Mouse (Mus musculus): ENCODE data around the gene Prdx6.

Gene Prdx6

GRCm38 (mm10) chr1:161250604-161251416 is at the start of gene Prdx6:
Gene Prdx6, minus strand, starts transcription at chr1:161251219.
- in situ Hi-C loops (cut with MboI; ENCODE audit: low sequenced_read_pairs), result no loop called here

GRCm38 (mm10) chr1:161288256-161288655 is 37.2 kb upstream of the Prdx6 start:
- in situ Hi-C loops (cut with MboI; ENCODE audit: low sequenced_read_pairs), result no loop called here

DNA sequence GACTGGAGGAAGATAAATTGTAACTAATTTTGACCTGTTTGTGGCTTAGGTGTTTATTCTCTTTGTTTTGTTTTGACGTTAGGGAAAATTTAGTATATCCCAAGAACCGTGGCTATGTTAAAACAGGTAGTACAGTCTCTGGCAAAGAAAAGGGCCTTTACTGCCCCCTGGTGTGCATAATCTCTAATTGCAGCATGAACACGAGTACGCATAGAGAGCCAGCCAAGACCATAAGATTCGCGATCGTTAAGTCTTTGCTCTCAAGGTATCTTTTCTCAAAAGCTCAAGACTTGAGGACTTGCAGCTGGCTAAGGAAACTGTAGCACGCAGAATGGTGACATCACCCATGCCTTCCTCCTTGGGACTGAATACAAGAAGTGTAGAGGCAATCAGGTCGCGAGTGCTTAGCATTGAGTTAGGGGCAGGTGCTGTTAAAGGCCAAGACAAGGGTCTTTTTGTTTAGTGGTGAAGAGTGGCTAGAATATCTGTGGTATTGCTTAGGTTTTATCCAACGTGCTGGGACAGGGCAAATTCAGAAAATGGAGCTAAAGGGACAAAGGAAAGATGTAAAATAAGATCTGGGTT is 35.8 kb upstream of the Prdx6 start:
- in situ Hi-C loops (cut with MboI; ENCODE audit: low sequenced_read_pairs), result no loop called here

- in situ Hi-C loops (cut with MboI; ENCODE audit: low sequenced_read_pairs), result no loop called here
Measured at GRCm38 (mm10) chr1:161281054-161281688, 30.2 kb upstream of the Prdx6 start.

GRCm38 (mm10) chr1:161279244-161279908 is 28.4 kb upstream of the Prdx6 start:
- in situ Hi-C loops (cut with MboI; ENCODE audit: low sequenced_read_pairs), result no loop called here

GRCm38 (mm10) chr1:161273486-161273885 is 22.5 kb upstream of the Prdx6 start:
- in situ Hi-C loops (cut with MboI; ENCODE audit: low sequenced_read_pairs), result no loop called here

DNA sequence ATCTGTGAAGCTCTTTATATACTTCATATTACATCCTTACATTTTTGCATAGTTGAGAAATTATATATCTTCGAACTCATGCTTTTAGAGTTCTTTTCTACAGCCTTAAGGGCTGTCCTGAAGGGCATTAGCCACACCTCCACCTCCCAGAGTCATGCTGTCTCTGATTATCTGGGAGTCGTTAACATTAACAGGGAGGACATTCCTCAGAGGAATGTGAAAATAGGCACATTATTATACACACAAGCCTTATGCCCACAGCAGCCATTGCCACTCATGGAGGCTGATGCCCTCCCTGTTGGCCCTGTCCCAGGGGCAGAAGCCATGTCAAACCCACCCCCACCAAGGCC is 20.4 kb upstream of the Prdx6 start:
- in situ Hi-C loops (cut with MboI; ENCODE audit: low sequenced_read_pairs), result no loop called here

DNA sequence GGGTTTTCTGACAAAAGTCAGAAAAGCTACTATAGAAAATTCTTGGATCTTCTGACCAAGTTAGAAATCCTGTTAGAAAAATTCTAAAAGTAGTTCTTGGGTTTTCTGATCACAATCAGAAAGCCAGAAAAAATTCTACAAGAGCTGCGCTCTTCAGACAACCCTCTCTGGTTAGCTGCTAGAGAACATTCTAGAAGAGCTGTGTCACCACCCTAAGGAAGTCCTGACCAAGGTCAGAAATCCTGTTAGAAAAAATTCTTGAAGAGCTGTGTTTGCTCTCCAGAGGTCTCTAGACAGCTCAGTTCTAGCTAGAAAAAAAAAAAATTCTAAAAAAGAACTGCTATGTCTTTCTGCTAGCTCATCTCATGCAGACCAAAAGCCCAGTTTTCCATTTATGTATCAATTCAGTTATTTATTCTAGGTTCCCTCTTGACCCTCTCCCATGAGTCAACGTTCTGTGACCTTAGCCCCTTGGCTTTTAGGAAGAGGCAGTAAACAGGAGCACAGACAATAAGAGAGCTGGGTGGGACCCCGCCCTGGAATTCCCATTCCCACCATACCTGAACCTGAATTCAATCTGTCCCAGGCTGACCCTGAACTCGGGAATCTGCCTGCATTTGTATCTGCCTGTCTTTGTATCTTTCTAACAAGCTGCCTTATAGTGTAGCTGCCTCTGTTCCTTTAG is 19.9 kb upstream of the Prdx6 start:
- in situ Hi-C loops (cut with MboI; ENCODE audit: low sequenced_read_pairs), result no loop called here

GRCm38 (mm10) chr1:161269346-161269745 is 18.3 kb upstream of the Prdx6 start:
- in situ Hi-C loops (cut with MboI; ENCODE audit: low sequenced_read_pairs), result no loop called here

- in situ Hi-C loops (cut with MboI; ENCODE audit: low sequenced_read_pairs), result no loop called here
Measured at GRCm38 (mm10) chr1:161268884-161269283, 17.9 kb upstream of the Prdx6 start.

DNA sequence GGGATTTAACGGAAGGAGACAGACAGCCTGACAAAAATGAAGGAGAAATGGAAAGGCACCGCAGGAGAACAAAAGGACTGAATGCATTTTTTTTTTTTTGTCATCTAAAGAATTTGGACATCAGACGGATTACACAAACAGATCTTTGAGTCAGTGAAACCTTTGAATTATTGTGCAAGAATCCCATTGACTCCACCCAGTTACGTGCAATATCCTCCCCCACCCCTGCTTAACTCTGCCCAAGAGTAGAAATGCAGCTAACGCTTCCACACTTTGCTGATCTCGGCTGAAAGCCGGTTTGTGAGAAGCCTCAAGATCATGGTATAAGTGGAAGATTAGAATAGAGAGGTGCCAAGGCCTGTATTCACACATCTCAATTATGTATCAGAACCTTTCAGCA is 17.1 kb upstream of the Prdx6 start:
- in situ Hi-C loops (cut with MboI; ENCODE audit: low sequenced_read_pairs), result no loop called here

DNA sequence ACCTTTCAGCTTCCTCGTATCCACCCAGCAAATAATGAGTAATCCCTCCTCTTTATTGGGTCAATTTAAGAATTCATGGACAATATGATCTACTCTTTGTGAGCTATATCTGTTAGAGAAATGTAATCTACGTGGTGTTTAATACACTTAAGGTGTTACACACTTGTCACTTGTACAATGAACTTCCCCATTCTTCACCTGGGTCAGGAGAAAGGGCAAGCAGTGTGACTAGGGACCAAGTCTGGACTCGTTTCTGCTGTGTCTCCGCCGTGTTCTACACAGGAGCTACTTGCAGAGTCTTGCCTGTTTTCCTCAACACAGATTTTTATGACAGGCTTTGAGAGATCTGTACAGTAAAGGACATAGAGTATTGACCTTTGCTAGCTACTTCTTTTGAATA is 13.9 kb upstream of the Prdx6 start:
- in situ Hi-C loops (cut with MboI; ENCODE audit: low sequenced_read_pairs), result no loop called here

DNA sequence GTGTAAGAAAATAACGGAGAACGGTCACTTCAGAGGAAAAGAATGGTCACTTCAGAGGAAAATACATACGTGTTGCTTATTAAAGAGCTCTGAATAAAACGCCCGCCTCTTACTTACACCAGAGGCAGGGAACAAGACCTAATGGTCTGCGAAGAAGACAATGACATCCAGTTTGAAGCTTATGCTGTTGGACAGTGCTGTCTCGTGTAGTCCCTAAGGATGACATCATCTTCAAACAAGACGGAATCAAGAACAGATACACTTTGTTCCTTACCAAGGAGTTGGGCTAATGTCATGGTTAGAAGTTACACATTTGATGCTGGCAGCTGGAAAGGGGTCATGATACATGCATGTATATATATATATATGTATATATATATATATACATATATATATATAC is 12.6 kb upstream of the Prdx6 start:
- in situ Hi-C loops (cut with MboI; ENCODE audit: low sequenced_read_pairs), result no loop called here

GRCm38 (mm10) chr1:161262542-161262941 is 11.5 kb upstream of the Prdx6 start:
- in situ Hi-C loops (cut with MboI; ENCODE audit: low sequenced_read_pairs), result no loop called here

DNA sequence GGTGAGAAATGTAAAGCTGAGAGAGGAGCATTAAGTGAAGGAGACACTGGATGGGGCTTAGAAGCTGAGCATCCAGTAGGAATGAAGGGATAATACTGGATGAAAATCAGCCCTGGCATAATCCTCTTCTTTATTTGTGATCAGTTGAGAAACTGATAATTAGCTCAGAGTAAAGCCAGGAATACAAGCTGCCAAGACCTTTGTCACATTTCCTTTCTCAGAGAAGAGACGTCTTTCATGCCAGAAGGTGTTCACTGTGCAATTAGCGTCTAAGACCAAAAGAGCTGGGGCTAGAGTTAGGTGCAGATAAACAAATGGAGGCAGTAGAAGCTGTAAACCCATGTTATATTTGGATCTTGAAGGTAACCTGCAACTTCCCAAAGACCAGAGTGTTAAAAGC is 9.7 kb upstream of the Prdx6 start:
- in situ Hi-C loops (cut with MboI; ENCODE audit: low sequenced_read_pairs), result no loop called here

- in situ Hi-C loops (cut with MboI; ENCODE audit: low sequenced_read_pairs), result no loop called here
Measured at GRCm38 (mm10) chr1:161259142-161259541, 8.1 kb upstream of the Prdx6 start.

DNA sequence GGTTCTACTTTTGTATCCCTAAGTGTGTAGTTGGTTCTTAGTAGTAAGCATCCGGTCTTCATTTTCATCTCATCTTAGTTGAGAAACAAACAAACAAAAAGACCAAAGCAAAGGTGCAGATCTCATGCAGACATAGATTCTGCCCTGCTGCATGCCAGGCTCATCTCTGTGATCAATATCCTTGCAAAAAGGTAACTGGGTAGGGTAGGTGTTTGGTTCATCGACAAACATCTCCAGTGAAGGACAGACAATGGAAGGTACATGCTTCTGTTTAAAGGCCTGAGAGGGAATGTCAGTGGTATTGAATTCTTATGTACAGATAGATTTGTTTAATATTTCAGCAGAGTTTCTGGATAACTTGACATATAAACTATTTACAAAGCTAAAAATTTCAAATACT is 7.3 kb upstream of the Prdx6 start:
- in situ Hi-C loops (cut with MboI; ENCODE audit: low sequenced_read_pairs), result no loop called here

- in situ Hi-C loops (cut with MboI; ENCODE audit: low sequenced_read_pairs), result no loop called here
Measured at GRCm38 (mm10) chr1:161256918-161257317, 5.9 kb upstream of the Prdx6 start.

DNA sequence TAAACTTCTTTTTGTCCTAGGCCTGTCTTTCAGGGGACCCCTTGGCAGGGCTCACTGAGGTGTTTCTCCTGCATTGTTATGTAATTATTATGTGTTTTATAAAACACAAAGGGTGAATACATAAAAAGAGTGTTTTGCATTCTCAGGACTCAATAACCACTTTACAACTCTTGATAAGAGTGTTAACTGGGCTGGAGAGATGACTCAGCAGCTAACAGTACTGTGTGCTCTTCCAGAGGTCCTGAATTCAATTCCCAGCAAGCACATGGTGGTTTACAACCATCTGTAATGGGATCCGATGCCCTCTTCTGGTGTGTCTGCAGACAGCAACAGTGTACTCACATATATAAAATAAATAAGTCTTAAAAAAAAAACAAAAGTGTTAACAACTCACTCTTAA is 3.3 kb upstream of the Prdx6 start:
- in situ Hi-C loops (cut with MboI; ENCODE audit: low sequenced_read_pairs), result no loop called here

- in situ Hi-C loops (cut with MboI; ENCODE audit: low sequenced_read_pairs), result no loop called here
Measured at GRCm38 (mm10) chr1:161252901-161253300, 1.9 kb upstream of the Prdx6 start.

- in situ Hi-C loops (cut with MboI; ENCODE audit: low sequenced_read_pairs), result no loop called here
Measured at GRCm38 (mm10) chr1:161252365-161252764, 1.3 kb upstream of the Prdx6 start.

Data from CH12F3 (cell line).